Mouse (Mus musculus) C2C12 (cell line): Measurements from ENCODE around the gene Fbxo8. TPM values are rescaled to one million over a fixed set of nuclear protein-coding genes. Genes with fewer than 3 reads are reported as not detected.

Source experiments
- H3K27me3 ChIP-seq: one replicate; pipeline ENCODE4 v1.6.1; 2011; ENCODE audit not compliant: control insufficient read depth, insufficient read depth, insufficient read length
- H3K36me3 ChIP-seq: one replicate; pipeline ENCODE4 v1.6.1; 2011; ENCODE audit not compliant: control insufficient read depth, insufficient read depth
- H3K4me3 ChIP-seq: one replicate; pipeline ENCODE4 v1.5.1; 2011; ENCODE audit warnings: mild to moderate bottlenecking, control low read depth; ENCODE audit not compliant: poor library complexity, insufficient read depth, severe bottlenecking
- H3K79me2 ChIP-seq: one replicate; pipeline ENCODE4 v1.6.1; 2011; ENCODE audit not compliant: control insufficient read depth, insufficient read depth
- H3K79me3 ChIP-seq: one replicate; pipeline ENCODE4 v1.6.1; 2011; ENCODE audit warnings: low read depth, control low read depth
- H3ac ChIP-seq: one replicate; pipeline ENCODE3; 2011; ENCODE audit warnings: low read depth; ENCODE audit not compliant: control insufficient read depth, insufficient read length
- CEBPB ChIP-seq: IDR thresholded peaks from one replicate; pipeline ENCODE4 v1.6.1; 2011; ENCODE audit warnings: low read depth, mild to moderate bottlenecking, control low read depth, moderate library complexity
- CTCF ChIP-seq: IDR thresholded peaks from one replicate; pipeline ENCODE4 v1.5.1; 2011; ENCODE audit not compliant: control insufficient read depth, insufficient read depth, insufficient read length
- FOSL1 ChIP-seq: IDR thresholded peaks from one replicate; pipeline ENCODE4 v1.8.0; 2011; ENCODE audit warnings: mild to moderate bottlenecking, low read length; ENCODE audit not compliant: poor library complexity, insufficient read depth, severe bottlenecking
- MAX ChIP-seq: IDR thresholded peaks from one replicate; pipeline ENCODE4 v1.6.1; 2011; ENCODE audit warnings: mild to moderate bottlenecking, control low read depth
- MYOD1 ChIP-seq: IDR thresholded peaks from one replicate; pipeline ENCODE4 v1.6.1; 2011; ENCODE audit warnings: low read depth; ENCODE audit not compliant: control insufficient read depth, insufficient read length
- MYOG ChIP-seq: IDR thresholded peaks from one replicate; pipeline ENCODE4 v1.6.1; 2011; ENCODE audit not compliant: control insufficient read depth, insufficient read length; ENCODE audit errors: extremely low read depth
- USF1 ChIP-seq: IDR thresholded peaks from one replicate; pipeline ENCODE4 v1.6.1; 2011; ENCODE audit warnings: low read depth, mild to moderate bottlenecking, control low read depth, moderate library complexity
- polyA plus RNA-seq: library from polyadenylated mRNA; unstranded; fragments of >200 nt; fragmentation: generic; extraction: Trizol; gene quantifications from one replicate; pipeline ENCODE4 v1.2.1, GENCODE M21; 2012; ENCODE audit warnings: missing spikeins

Fbxo8 gene
- polyA plus RNA-seq, 1 experiment: 6.5 TPM

DNA sequence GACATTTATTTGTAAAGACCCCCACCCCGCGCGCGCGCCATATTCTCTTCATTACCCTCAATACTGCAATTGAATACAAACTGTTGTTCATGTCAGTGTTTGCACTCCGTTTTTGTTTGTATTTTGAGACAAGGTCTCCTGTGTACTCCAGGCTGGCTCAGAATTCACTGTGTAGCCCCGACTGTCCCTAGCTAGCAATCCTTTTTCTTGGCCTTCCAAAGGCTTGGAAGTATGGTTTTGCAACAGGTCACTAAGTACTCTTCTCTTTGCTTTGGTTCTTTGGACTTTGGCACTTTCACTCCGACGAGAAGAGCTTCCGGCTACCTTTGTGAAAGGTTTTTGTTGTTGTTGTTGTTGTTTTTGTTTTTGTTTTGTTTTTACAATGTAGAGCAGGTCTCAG lies 1.2 kb downstream of the Fbxo8 start:
- Histone ChIP-seq H3ac (no peak overlapping the region), H3K36me3 (no peaks in the 10 kb centered on the region), H3K79me3 (peaks cover 3% of the 10 kb centered on the region), H3K79me2 (peaks cover 19% of the 10 kb centered on the region), H3K4me3 (no peak overlapping the region), H3K27me3 (no peaks in the 10 kb centered on the region)
- TF ChIP-seq MYOG (no peak), FOSL1 (no peak), USF1 (no peak), CEBPB (no peak)

DNA sequence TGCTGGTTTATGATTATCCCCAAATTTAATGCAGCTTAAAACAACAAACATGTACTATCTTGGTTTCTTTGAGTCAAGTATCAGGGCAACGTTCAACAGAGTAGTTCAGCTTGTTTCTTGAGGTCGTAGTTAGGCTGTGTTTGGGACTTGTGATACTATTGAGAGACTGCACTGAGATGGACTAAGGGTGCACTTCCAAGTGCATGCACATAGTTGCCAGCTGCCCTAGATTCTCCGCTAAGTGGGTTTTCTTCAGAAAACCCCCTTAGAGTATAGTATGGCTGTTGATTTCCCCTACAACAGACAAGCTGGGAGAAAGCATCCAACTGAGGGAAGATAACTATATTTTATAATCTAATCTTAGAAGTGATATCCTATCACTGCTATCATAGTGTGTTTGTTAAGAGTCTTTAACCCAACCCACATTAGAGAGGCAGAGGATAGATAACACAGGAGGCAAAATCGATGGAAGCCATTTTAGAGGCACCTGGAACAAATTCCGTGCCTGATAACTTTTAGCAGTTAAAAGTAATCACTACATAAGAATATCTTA lies 1.7 kb downstream of the Fbxo8 start:
- TF ChIP-seq MAX (no peak), USF1 (no peak), CEBPB (no peak), MYOG (no peak), MYOD1 (no peak), FOSL1 (no peak), CTCF (no peak)
- Histone ChIP-seq H3K4me3 (no peak overlapping the region), H3ac (no peak overlapping the region), H3K79me3 (peaks cover 3% of the 10 kb centered on the region), H3K36me3 (no peaks in the 10 kb centered on the region), H3K27me3 (no peaks in the 10 kb centered on the region), H3K79me2 (peaks cover 19% of the 10 kb centered on the region)

DNA sequence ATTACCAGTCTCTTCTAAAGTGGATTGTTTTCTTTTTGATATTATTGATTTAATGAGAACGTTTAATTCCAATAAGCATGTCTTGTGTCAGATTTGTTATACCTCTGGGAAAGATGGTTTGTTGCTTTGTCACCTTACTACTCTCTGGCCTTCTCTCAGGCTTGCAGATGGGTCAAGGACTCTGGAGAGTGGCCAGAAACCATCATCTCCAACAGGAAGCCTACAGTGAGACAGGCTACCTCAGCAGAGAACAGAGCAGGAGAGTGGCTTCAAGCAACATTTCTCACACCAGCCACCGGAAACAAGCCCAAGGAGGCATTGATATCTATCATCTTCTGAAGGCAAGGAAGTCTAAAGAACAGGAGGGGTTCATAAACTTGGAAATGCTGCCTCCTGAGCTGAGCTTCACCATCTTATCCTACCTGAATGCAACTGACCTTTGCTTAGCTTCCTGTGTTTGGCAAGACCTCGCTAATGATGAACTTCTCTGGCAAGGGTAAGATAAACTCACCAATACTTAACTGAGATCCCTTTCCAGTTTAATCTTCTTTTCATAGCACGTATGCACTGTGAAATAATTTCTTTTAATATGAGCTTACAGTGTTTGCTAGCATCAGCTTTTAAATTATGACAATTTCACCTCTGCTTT lies 13.6 kb downstream of the Fbxo8 start:
- Histone ChIP-seq H3K36me3 (no peaks in the 10 kb centered on the region), H3K79me3 (no peaks in the 10 kb centered on the region), H3K79me2 (no peaks in the 10 kb centered on the region), H3ac (no peak overlapping the region), H3K4me3 (no peak overlapping the region), H3K27me3 (no peaks in the 10 kb centered on the region)
- TF ChIP-seq MYOG: no peak
- no peak for TF ChIP-seq MYOD1
- TF ChIP-seq FOSL1: no peak
- TF ChIP-seq CEBPB: no peak
- no peak for TF ChIP-seq USF1

DNA sequence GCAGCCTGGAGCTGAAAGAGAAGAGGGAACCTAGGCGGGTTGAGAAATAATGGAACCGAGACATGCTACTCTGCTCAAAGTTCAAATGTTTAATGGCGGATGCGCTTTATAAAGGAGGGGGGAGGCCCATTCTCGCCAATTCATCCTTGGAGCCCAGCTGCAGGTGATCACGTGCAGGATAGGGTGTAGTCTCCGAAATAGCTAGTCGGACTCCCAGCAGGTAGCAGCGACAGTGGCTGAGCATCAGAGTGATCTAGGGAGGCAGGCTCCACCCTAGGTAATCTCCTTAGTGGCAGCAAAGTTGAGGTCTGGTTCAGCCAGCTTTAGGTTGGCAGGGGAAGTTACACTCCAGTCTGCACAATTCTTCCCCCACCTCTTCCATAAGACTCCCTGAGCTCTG lies 16.0 kb downstream of the Fbxo8 start:
- Histone ChIP-seq H3K27me3 (no peaks in the 10 kb centered on the region), H3K4me3 (no peak overlapping the region), H3ac (no peak overlapping the region), H3K36me3 (no peaks in the 10 kb centered on the region), H3K79me3 (no peaks in the 10 kb centered on the region), H3K79me2 (no peaks in the 10 kb centered on the region)
- TF ChIP-seq CEBPB: no peak
- TF ChIP-seq MAX: no peak
- no peak for TF ChIP-seq MYOG
- no peak for TF ChIP-seq CTCF
- no peak for TF ChIP-seq FOSL1
- TF ChIP-seq MYOD1: no peak
- no peak for TF ChIP-seq USF1

DNA sequence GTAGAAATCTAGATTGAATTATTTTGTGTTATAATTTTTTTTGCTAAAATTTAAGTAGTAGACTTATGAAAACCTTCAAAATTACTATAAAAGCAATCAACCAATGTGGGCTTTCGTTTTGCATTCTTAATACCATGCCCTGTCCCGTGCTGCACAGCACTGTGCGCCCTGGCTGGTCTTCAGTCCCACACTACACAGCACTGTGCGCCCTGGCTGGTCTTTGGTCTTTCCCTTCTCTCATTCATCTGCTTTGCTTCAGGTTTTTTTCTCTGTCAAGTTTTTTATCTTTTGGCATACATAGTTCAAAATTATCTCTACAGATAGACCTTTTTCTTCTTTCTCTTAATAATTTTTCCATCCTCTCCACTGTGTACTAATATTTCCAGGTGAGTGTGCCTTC lies 30.0 kb downstream of the Fbxo8 start:
- no peak overlapping the region for H3K4me3 ChIP-seq
- no peaks in the 10 kb centered on the region for H3K79me2 ChIP-seq
- H3K36me3 ChIP-seq: no peaks in the 10 kb centered on the region
- no peak for TF ChIP-seq CEBPB
- no peak for TF ChIP-seq MAX
- TF ChIP-seq FOSL1: no peak
- no peaks in the 10 kb centered on the region for H3K79me3 ChIP-seq
- H3ac ChIP-seq: no peak overlapping the region
- no peaks in the 10 kb centered on the region for H3K27me3 ChIP-seq

DNA sequence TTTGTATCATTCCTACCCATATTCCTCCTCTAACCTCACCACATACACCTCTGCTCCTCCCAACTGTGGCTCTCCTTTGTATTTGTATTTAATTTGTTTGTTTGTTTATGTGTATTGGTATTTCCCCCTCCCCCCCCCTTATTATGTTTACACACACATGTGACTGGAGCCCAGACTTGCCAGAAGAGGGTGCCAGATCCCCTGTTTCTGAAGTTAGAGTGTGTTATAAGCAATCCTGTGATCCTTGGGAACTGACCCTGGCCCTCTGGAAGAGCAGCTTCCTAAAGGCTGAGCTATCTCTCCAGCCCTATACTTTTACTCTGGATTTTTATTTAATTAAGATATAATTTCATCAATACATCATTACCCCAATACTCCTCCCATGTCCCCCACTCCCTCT lies 32.0 kb downstream of the Fbxo8 start:
- Histone ChIP-seq H3K79me2 (no peaks in the 10 kb centered on the region), H3ac (no peak overlapping the region), H3K79me3 (no peaks in the 10 kb centered on the region), H3K4me3 (no peak overlapping the region), H3K36me3 (no peaks in the 10 kb centered on the region), H3K27me3 (no peaks in the 10 kb centered on the region)
- no peak for TF ChIP-seq CEBPB
- TF ChIP-seq MYOG: no peak
- no peak for TF ChIP-seq USF1
- TF ChIP-seq CTCF: no peak
- no peak for TF ChIP-seq FOSL1
- TF ChIP-seq MAX: no peak
- TF ChIP-seq MYOD1: no peak
